In the genomic region with DNA sequence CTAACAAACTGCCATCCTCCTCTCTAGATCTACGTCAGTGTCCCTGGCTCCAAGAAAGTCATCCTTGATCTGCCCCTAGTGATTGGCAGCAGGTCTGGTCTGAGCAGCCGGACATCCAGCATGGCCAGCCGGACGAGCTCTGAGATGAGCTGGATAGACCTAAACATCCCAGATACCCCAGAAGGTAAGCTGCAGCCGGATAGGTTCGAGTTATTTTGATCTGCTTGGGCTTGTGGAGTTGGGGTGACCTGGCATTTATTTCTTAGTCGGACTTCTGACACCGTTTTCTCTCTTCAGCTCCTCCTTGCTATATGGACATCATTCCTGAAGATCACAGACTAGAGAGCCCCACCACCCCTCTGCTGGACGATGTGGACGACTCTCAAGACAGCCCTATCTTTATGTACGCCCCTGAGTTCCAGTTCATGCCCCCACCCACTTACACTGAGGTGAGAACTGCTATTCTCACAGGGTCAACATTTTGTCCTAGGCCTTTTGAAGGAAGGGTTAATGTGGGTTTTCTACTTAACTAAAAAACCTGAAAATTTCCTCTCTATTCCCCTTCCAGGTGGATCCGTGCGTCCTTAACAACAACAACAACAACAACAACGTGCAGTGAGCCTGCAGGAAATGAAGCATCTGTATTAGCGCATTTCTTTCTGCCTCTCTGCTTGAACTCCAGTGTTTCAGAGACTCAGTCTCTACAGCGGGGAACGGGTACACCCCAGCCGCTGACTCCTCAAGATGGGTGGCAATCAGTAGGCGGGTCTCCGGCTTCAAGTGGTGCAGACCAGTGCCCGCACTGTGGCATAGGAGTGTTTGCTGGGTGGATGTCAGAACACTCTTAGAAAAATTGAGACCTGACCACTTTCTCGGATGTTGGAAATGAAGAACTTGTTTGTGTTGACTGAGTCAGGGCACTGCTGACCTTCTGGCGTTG, we compare ENCODE assay signal across 8 mouse cellular contexts. TPM values are rescaled to one million over a fixed set of nuclear protein-coding genes. Genes with fewer than 3 reads are reported as not detected.
DNase-seq lines count a peak whose midpoint lies in the region; ATAC-seq lines count a peak whose summit lies in the region.

No protein-coding gene starts in this region.

- H3K9me3 ChIP-seq in embryonic facial prominence, embryonic 13.5 days: no peaks in the 10 kb centered on the region
- no peaks in the 10 kb centered on the region for H3K9me3 ChIP-seq in hindbrain, embryonic 12.5 days (replicated peaks)
- H3K9me3 ChIP-seq in liver, embryonic 16.5 days (replicated peaks; ENCODE audit: control insufficient read depth, low read length): no peaks in the 10 kb centered on the region

- no peaks in the 10 kb centered on the region for H3K27me3 ChIP-seq in embryonic facial prominence, embryonic 13.5 days
- no peaks in the 10 kb centered on the region for H3K27me3 ChIP-seq in hindbrain, embryonic 12.5 days
- no peaks in the 10 kb centered on the region for H3K27me3 ChIP-seq in liver, embryonic 16.5 days (ENCODE audit: control insufficient read depth, insufficient read depth, low read depth, low read length)

- H3K9ac ChIP-seq in embryonic facial prominence, embryonic 13.5 days: peak overlapping the region; percentile 93
- H3K9ac ChIP-seq in hindbrain, embryonic 12.5 days: peak overlapping the region; percentile 68
- peak overlapping the region; percentile 70 for H3K9ac ChIP-seq in liver, embryonic 16.5 days (ENCODE audit: low read depth, low read length)

- H3K4me3 ChIP-seq in embryonic facial prominence, embryonic 13.5 days: peak overlapping the region; percentile 79
- peak overlapping the region; percentile 73 for H3K4me3 ChIP-seq in hindbrain, embryonic 12.5 days
- H3K4me3 ChIP-seq in liver, embryonic 16.5 days (ENCODE audit: low read depth, low read length): peak overlapping the region; percentile 66

- H3K4me2 ChIP-seq in embryonic facial prominence, embryonic 13.5 days: peak overlapping the region; percentile 89
- H3K4me2 ChIP-seq in hindbrain, embryonic 12.5 days (replicated peaks): peak overlapping the region; percentile 82
- H3K4me2 ChIP-seq in liver, embryonic 16.5 days (ENCODE audit: low read depth, low read length): peak overlapping the region; percentile 95

- H3K4me1 ChIP-seq in embryonic facial prominence, embryonic 13.5 days: peaks cover 52% of the 10 kb centered on the region
- H3K4me1 ChIP-seq in hindbrain, embryonic 12.5 days: peaks cover 51% of the 10 kb centered on the region
- peaks cover 42% of the 10 kb centered on the region for H3K4me1 ChIP-seq in liver, embryonic 16.5 days (ENCODE audit: control insufficient read depth, low read depth, low read length)

- peak; percentile 44 for DNase-seq in adrenal gland, postnatal 14 days
- DNase-seq in adrenal gland, adult 18-20 months (ENCODE audit: low spot score in 2 of 2): no peak
- no peak for DNase-seq in frontal cortex, postnatal 14 days (ENCODE audit: low spot score in 2 of 2)
- no peak for DNase-seq in layer of hippocampus, adult 9-10 months (ENCODE audit: low spot score)
- no peak for DNase-seq in layer of hippocampus, adult 11-12 months (ENCODE audit: low spot score)

- peaks cover 22% of the 10 kb centered on the region for H3K36me3 ChIP-seq in embryonic facial prominence, embryonic 13.5 days
- H3K36me3 ChIP-seq in hindbrain, embryonic 12.5 days: peaks cover 21% of the 10 kb centered on the region
- H3K36me3 ChIP-seq in liver, embryonic 16.5 days (ENCODE audit: control insufficient read depth, insufficient read depth): peaks cover 21% of the 10 kb centered on the region

- peak overlapping the region; percentile 33; the same call in 1 of the 2 replicates for H3K27ac ChIP-seq in embryonic facial prominence, embryonic 13.5 days
- H3K27ac ChIP-seq in hindbrain, embryonic 12.5 days: 0 out of 2 replicates have a peak overlapping the region, but pooled peaks have one; percentile 13
- H3K27ac ChIP-seq in liver, embryonic 16.5 days (ENCODE audit: low read length): peak overlapping the region; percentile 58; the same call in 1 of the 2 replicates

- ATAC-seq in embryonic facial prominence, embryonic 13.5 days (ENCODE audit: insufficient number of reproducible peaks, insufficient read depth, low FRiP score, low TSS enrichment, low read depth): no peak
- no peak for ATAC-seq in hindbrain, embryonic 12.5 days (ENCODE audit: low FRiP score)
- no peak for ATAC-seq in liver, embryonic 16.5 days (ENCODE audit: low read depth)

- 88% methylated on average over 23 of the region's 23 CpGs for WGBS in embryonic facial prominence, embryonic 13.5 days
- WGBS in hindbrain, embryonic 12.5 days: 87% methylated on average over 23 of the region's 23 CpGs
- WGBS in liver, embryonic 16.5 days (ENCODE audit: insufficient replicate concordance): 36% methylated on average over 23 of the region's 23 CpGs

RNA-seq across cellular contexts. Expression of gene Txnip, which starts 2.4 kb away (rescaled TPM):
- total RNA-seq in adrenal gland, postnatal 14 days (2021): 479 and 772 TPM in 2 replicates
- 100 to 1,000 TPM; 539 to 784 TPM for total RNA-seq in adrenal gland, adult 18-20 months (2021)
- 113 and 137 TPM in 2 replicates for polyA plus RNA-seq in embryonic facial prominence, embryonic 13.5 days (2015; fragmentation: Nextera tagmentation; extraction: Ambion mirVana)
- polyA plus RNA-seq in hindbrain, embryonic 12.5 days (2016; fragmentation: Nextera tagmentation; extraction: Ambion mirVana): 58.7 and 59.9 TPM in 2 replicates
- polyA plus RNA-seq in liver, embryonic 16.5 days (2015; fragmentation: Nextera tagmentation; extraction: Ambion mirVana): 49.3 and 51.2 TPM in 2 replicates

RNA-seq across cellular contexts. Expression of gene Gm16253, which starts 16.6 kb away (rescaled TPM):
- not detected in 2 replicates for total RNA-seq in adrenal gland, postnatal 14 days (2021)
- total RNA-seq in adrenal gland, adult 18-20 months (2021): not detected
- polyA plus RNA-seq in embryonic facial prominence, embryonic 13.5 days (2015; fragmentation: Nextera tagmentation; extraction: Ambion mirVana): 1.3 and 1.5 TPM in 2 replicates
- polyA plus RNA-seq in hindbrain, embryonic 12.5 days (2016; fragmentation: Nextera tagmentation; extraction: Ambion mirVana): 1.3 and 1.7 TPM in 2 replicates
- 0.48 and 0.55 TPM in 2 replicates for polyA plus RNA-seq in liver, embryonic 16.5 days (2015; fragmentation: Nextera tagmentation; extraction: Ambion mirVana)

RNA-seq across cellular contexts. Expression of gene Polr3gl, which starts 33.8 kb away (rescaled TPM):
- 35.0 and 36.1 TPM in 2 replicates for total RNA-seq in adrenal gland, postnatal 14 days (2021)
- total RNA-seq in adrenal gland, adult 18-20 months (2021): 10 to 100 TPM; 35.5 to 38.8 TPM
- 53.7 and 56.7 TPM in 2 replicates for polyA plus RNA-seq in embryonic facial prominence, embryonic 13.5 days (2015; fragmentation: Nextera tagmentation; extraction: Ambion mirVana)
- polyA plus RNA-seq in hindbrain, embryonic 12.5 days (2016; fragmentation: Nextera tagmentation; extraction: Ambion mirVana): 40.0 and 42.3 TPM in 2 replicates
- 10.8 and 12.2 TPM in 2 replicates for polyA plus RNA-seq in liver, embryonic 16.5 days (2015; fragmentation: Nextera tagmentation; extraction: Ambion mirVana)

RNA-seq across cellular contexts. Expression of gene Hfe2, which starts 35.2 kb away (rescaled TPM):
- total RNA-seq in adrenal gland, postnatal 14 days (2021): 6.9 TPM in 1 of 2 replicates, not detected in the other
- total RNA-seq in adrenal gland, adult 18-20 months (2021): under 1 TPM in 1 of 2 experiments, not detected in 1; 0.42 TPM
- polyA plus RNA-seq in embryonic facial prominence, embryonic 13.5 days (2015; fragmentation: Nextera tagmentation; extraction: Ambion mirVana): 1.5 and 1.9 TPM in 2 replicates
- 0.70 and 2.5 TPM in 2 replicates for polyA plus RNA-seq in hindbrain, embryonic 12.5 days (2016; fragmentation: Nextera tagmentation; extraction: Ambion mirVana)
- 9.2 and 12.0 TPM in 2 replicates for polyA plus RNA-seq in liver, embryonic 16.5 days (2015; fragmentation: Nextera tagmentation; extraction: Ambion mirVana)

RNA-seq across cellular contexts. Expression of gene Ankrd34a, which starts 36.3 kb away (rescaled TPM):
- total RNA-seq in adrenal gland, postnatal 14 days (2021): 0.49 and 0.70 TPM in 2 replicates
- under 1 TPM; 0.76 to 0.77 TPM for total RNA-seq in adrenal gland, adult 18-20 months (2021)
- 3.1 and 3.2 TPM in 2 replicates for polyA plus RNA-seq in embryonic facial prominence, embryonic 13.5 days (2015; fragmentation: Nextera tagmentation; extraction: Ambion mirVana)
- polyA plus RNA-seq in hindbrain, embryonic 12.5 days (2016; fragmentation: Nextera tagmentation; extraction: Ambion mirVana): 4.6 and 5.1 TPM in 2 replicates
- polyA plus RNA-seq in liver, embryonic 16.5 days (2015; fragmentation: Nextera tagmentation; extraction: Ambion mirVana): 0.09 and 0.15 TPM in 2 replicates
